Mouse (Mus musculus) lung, postnatal 25 days (tissue): Measurements from ENCODE around the gene Papola.
A peak's percentile ranks its signal among the peaks of the same experiment; 100 is the strongest.

Experiments
- DNase-seq: peaks from one replicate; pipeline ENCODE4 v3.0.0; 2022; ENCODE audit warnings: low spot score

Gene Papola

DNA sequence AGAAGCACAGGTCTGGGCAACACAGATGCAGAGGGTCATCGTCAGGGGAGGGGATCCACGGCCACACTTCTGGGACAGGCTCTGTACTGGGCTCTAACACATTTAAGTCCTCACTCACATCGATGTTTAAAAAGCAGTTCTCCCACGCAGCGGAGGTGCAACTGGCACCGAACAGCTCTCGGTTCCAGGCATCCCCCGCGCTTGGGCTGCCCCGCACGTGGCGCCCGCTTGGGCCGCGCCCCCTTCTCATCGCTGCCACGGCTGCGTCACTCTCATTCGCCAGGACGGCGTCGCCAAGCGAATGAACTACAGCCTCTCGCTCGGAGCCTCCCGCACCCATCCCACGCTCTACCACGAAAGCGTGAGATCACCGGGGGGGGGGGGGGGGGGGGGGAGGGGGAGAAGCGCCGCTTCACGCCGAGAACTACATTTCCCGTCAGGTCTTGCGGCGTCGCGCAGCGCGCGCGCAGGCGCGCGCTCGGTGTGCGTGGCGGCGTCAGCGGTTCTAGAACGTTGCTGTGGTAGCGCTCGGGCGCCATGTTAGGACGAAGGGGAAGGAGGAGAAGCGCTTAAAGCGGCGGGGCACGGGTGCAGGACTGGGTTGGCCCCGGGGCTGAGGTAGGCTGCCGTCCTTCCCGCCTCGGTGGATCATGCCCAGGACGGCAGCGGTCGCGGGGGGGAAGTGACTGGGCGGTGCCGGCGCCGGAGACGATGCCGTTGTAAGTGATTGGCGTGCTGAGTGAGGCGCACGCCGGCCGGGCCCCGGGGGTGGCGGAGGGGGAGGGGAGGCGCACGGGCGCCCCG lies at the start of gene Papola:
Papola (plus strand) TSS at position 499 of the 804 bp plus-strand sequence.
- DNase-seq, result peak; percentile 85

GRCm38 (mm10) chr12:105735226-105735888 lies 49.1 kb upstream of the Papola start:
- DNase-seq, result no peak

DNA sequence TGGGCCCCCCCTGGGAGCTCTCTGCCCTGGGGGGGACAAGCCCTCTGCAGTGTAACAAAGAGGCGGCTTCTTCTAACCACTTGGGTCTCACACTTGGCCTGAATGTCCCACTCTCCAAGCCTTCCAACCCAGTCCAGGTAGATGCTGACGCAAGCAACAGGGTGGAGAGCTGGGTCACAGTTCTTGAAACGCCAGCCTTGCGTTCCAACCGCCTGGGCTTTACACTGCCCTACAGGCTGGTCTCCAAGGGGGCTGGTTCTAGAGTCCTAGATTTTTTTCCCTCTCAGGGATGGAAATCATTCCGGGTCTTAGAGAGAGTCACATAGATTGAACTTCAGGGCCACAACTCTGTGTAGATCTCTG lies 48.6 kb upstream of the Papola start:
- no peak for DNase-seq

DNA sequence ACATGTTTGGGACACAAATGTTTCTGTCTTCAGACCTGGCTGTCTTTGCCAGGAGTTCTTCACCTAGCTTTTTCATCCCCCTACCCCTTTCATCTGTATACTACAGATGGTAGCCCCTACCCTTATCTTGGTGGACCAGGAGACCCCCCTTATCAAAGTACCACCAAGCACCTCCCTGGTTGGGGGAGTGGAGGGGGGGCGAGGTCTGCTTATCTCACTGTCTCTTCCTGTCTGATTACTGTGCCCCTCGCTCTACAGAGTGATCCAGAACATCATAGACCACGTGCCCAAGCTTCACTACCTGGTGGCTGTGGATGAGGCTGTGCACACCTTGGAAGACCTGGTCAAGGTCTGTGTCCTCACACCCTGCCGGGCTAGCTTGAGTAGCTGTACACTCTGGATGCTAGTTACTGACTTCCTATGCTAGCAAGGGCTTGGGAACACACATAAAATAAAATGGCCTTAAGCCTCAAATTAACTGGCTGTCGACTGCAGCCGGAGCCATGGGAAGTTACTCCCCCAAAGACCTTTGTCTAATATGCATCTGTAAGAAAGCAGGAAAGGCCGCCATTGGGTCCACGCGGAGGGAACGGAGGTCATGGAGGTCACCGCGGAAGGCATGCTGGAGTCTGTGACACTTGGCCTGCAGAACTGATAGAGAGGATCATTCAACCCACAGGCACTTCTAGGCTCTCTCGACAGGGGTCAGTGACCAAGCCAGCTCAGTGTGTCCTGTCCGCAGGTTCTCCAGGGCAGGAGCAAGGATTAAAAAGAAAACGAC lies 46.0 kb upstream of the Papola start:
- DNase-seq, result no peak

GRCm38 (mm10) chr12:105739656-105740055 lies 44.8 kb upstream of the Papola start:
- no peak for DNase-seq

DNA sequence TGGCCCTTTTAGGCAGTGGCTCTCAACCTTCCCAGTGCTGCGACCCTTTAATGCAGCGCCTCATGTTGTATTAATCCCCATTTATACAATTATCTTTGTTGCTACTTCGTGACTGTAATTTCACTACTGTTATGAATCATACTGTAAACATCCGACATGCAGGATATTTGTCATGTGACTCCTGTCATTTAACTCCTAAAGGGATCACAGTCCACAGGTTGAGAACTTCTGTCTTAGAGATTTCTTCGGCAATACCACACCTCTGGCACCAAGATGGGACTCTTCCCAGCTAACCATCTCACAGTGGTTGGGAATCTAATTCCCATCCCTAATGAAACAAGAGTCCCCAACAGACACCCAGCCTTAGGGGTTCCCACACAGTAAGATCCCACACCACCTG lies 36.4 kb upstream of the Papola start:
- no peak for DNase-seq

DNA sequence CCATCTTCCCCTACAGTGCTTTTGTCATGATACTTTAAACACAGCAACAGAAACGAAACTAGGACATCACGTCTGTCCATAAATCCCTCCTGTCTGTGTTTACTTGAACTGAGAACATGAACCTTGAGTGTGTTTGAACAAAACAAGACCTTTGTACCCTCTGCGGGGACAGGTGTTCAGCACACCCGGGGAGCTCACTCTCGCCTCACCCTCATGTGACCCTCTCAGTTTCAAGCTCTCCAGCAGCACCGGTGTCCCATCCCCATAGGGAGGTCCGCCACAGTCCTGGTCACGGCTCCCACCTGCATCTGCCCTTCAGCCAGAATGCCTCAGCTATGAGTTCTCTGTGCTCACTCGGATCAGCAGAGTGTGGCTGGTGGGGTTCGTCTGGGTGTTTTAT lies 30.7 kb upstream of the Papola start:
- no peak for DNase-seq

DNA sequence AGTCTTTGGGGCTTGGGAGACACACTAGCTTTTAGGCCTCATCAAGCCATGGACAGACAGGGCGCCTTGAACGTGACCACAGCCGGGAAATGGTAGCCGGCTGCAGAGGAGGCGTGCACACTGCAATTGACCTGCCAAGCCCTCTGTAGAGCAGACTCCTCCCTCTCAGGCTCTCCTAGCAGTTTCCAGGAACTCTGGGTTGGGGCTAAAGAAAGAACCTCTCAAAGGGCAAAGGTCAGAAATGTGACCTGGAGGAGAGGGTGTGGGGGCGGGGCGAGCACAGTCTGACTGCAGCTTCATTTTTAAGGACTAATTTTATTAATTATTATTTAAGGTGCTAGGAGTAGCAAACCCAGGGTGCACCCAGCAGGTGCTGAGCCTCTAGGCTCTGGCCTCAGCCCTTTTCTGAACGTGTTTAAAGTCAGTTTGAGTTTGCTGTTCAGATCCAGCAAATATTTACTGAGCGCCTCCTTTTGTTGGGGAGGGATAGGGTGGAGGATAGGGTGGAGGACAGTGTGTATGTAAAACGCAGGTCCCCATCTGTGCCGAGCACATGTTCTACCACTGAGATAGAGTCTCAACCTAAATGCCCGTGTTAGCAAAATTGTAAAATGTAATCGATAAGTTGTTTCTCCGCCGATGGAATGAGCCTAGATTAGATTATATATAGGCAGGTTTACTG lies 26.5 kb upstream of the Papola start:
- DNase-seq, result no peak

GRCm38 (mm10) chr12:105758911-105759310 lies 25.6 kb upstream of the Papola start:
- DNase-seq, result no peak

DNA sequence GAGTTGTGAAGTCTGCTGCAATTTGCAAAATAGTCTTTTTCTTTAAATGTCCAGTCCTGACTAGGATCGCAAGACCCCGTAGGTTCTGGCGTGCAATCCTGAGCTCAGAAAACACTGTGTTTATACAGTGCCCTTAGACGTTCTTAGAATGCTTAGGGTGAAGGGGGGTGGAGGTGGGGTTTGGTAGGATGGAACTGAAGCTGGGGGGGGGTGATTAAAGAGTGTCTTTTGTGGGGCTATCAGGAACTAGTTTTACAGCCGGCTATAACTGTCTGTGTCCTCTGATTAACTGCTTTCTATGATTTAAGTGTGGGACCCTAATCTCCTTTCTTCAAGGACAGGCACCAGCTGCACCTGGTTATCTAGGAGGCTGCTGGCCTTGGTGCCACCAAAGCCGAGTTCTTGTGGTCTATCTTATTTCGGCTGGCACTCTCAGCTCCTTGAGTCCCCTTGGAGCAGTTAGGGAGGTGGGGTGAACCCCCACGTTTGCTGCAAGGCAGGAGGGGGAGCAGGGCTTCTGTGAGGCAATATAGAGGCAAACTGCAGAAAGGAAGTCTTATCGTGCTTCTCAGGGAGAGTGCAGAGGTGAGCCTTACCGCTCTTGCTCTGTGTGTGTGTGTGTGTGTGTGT lies 24.5 kb upstream of the Papola start:
- no peak for DNase-seq

DNA sequence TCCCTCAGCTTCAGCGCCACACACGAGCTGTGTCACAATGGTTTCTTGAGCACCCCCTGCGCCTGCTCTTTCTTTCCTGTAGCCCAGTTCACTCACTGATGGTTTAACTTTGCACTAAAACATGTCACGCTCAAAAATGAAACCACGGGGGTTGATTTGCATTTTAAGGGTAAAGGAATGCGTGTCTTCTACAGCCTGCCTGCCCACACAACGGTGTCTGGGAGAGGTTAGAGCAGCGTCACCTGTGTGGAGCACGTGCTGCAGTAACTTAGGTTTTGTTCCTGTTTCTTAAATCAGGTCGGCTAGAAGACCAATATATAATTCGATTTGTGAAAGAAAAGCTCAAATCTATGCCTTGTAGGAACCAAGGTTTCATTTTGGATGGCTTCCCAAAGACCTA lies 23.3 kb upstream of the Papola start:
- DNase-seq, result no peak

DNA sequence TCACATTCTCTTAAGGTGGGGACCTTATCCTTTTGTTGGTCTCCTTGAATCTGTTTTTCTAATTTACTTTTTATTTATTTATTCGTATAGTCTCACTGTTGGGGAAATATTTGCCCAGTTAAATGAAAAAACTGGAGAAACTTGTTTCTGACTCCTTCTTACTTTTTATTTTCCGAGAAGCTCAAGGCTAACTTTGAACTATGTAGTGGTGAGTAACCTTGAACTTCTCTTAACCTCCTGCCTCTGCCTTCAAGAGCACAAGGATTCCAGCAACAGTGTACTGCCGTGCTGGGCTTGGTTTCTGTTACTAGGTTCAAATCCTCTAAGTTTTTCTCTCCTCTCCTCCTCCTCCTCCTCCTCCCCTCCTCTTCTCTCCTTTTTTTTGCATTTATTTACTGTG lies 22.9 kb upstream of the Papola start:
- DNase-seq, result no peak

DNA sequence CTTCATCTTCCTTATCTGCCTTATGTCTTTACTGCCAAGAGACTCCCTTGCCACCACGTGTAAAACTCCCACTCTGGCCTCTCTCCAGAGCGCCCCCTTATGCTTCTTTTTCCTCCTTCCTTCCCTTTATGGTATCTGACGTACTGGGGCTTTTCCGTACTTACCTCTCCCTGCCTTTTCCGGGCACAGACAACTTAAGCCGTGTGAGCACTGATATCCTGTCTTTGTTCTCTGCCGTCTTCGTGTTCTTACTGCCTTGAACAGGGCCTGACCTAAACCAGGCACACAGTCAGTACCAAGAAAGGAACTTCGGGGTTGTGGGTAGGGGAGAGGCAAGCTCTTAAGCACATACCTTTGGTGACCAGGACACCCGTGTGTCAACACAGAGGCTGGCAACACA lies 14.8 kb upstream of the Papola start:
- DNase-seq, result no peak

DNA sequence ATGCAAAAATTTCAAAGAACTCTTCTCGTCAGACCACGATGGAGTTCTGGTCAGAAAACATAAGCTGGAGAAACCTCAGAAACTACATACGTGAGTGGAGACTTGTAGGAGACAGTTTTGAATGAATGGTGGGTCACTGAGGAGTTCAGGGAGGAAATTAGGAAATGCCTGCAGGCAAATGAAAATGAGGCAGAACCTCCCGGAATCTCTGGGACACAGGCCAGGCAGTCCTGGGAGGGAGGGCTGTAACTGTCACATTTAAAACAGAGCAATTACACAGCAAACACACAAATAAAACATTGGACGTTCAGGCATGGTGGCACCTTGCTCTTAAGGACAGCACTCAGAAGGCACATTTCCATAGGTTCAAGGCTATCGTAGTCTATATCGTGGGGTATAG lies 9.6 kb upstream of the Papola start:
- DNase-seq, result no peak

DNA sequence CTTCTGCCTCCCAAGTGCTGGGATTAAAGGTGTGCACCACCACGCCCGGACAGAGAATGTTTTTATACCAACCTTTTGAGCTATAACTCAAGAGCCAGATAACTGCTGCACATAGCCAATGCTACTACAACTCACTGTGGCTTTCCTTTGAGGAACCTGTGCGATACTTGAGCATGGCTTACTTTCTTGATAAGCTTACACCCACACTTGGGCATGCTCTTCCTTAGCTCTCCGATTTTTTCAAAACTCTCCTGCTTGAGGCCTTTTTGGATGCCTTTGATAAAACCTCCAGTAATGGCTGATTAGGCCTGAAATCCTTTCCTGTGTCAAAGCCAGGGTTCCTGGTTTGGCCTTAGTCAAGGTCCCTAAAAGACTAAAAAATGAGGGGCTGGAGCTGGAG lies 6.8 kb upstream of the Papola start:
- DNase-seq, result no peak

DNA sequence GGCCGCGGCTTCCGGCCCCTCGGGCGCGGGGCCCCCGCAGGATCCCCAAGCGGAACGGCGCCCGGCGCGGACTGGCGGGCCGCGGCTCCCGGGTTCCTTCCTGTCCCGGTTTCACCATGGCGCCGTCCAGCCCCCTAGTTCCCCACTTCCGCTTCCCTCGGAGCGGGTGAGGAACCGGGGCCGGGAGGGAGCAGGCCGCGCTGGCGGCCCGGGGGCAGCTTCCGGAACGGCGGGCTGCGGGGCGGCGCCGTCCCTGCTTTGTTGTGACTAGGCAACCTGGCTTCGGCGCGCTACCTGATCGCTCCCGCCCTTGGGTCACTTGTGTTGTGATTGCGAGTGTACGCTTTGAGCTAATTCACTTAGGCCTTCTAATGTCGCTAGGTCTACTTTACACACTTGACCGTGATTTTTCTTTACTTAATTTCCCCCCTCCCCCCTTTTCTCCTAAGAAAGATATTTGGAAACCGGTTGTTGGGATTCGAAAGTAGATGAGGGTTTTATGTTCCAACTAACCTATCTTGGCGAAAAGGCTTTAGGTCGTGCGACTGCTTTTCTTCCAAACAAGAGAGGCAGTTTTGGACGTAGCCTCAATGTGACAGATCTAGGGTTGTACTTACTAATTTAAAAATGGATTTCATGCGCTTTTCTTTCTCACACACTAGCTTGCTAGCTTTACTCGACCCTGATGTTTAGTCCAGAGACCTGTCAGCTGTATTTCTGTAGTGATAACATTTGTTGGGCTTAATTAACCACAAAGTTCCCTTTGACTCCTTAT lies 693 bp downstream of the Papola start:
- DNase-seq, result peak; percentile 78

DNA sequence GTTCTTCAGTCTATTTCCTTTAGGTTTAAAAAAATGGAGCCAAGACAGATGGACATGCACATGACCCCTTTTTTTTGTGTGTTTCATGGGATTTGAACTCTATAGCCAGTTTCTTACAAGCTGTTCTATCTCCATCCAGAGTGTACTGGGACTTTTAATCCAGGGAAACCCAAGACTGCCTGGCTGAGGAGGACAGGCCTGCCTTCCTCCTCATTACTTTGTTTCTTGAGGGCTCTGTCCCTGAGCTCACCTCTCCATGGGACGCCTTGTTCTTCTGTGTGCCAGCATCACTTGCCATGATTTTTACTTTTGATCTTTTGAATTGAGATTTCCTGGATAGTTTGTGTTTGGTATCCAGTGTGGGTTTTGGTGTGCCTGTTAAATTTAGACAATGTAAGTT lies 1.6 kb downstream of the Papola start:
- no peak for DNase-seq

- DNase-seq, result no peak
Observed at GRCm38 (mm10) chr12:105787626-105788025, 3.1 kb downstream of the Papola start.

DNA sequence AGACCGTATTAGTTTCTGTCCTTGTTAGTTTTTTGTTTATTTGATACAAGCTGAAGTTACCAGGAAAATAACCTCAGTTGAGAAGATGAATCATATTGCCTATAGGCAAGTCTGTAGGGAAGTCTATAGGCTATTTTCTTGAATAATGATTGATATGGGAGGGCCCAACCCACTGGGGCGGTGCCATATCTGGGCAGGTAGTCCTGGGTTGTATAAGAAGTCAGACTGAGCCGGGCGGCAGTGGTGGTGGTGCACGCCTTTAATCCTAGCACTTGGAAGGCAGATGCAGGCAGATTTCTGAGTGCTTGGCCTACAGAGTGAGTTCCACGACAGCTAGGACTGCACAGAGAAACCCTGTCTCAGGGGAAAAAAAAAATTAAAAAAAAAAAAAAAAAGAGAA lies 5.4 kb downstream of the Papola start:
- DNase-seq, result no peak

DNA sequence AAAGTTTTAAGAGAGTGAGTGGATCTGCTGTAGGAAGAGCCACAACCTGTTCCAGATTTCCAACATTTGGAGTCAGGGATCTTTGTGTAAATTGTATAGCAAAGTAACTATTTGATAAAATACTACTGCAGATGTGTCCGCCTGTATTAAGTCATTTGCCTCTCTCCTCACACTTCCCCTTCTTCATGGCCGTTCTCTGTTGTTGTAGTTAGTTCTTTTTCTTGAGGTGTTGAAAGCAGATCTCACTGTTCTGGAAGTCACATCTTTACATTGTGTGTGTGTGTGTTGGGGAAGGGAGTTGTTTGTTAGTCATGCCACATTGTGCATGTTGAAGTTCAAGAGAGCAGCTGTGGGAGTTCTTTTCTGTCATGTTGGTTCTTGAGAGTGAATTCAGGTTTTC lies 10.4 kb downstream of the Papola start:
- DNase-seq, result no peak

GRCm38 (mm10) chr12:105798001-105798400 lies 13.5 kb downstream of the Papola start:
- DNase-seq, result no peak
